Mouse (Mus musculus) frontal cortex, postnatal 36 days (tissue): Measurements from ENCODE around the gene Ppp6r2.

Source experiments
- DNase-seq, 2 experiments: peaks; one replicate each; pipeline ENCODE4 v3.0.0; 2022; ENCODE audit warnings: low spot score in 2 of 2

Ppp6r2 gene

GRCm38 (mm10) chr15:89258997-89259396 is 47.6 kb downstream of the Ppp6r2 start:
- no peak for DNase-seq

GRCm38 (mm10) chr15:89264485-89264884 is 53.1 kb downstream of the Ppp6r2 start:
- DNase-seq: no peak

GRCm38 (mm10) chr15:89275497-89275896 is 64.1 kb downstream of the Ppp6r2 start:
- no peak for DNase-seq

- DNase-seq: no peak
These were observed 66.0 kb downstream of the Ppp6r2 start for GRCm38 (mm10) chr15:89277366-89277765.

- DNase-seq: no peak
These were observed 71.2 kb downstream of the Ppp6r2 start for GRCm38 (mm10) chr15:89282546-89282945.

- no peak for DNase-seq
These were observed 72.7 kb downstream of the Ppp6r2 start for GRCm38 (mm10) chr15:89284094-89284493.

GRCm38 (mm10) chr15:89285004-89285403 is 73.7 kb downstream of the Ppp6r2 start:
- DNase-seq: peak in 1 of 2 experiments; percentile 47

GRCm38 (mm10) chr15:89285478-89285877 is 74.1 kb downstream of the Ppp6r2 start:
- DNase-seq: no peak

- no peak for DNase-seq
These were observed 74.8 kb downstream of the Ppp6r2 start for GRCm38 (mm10) chr15:89286114-89286513.

GRCm38 (mm10) chr15:89286582-89286981 is 75.2 kb downstream of the Ppp6r2 start:
- no peak for DNase-seq

GRCm38 (mm10) chr15:89288227-89288767 is 76.9 kb downstream of the Ppp6r2 start:
- no peak for DNase-seq

GRCm38 (mm10) chr15:89289455-89289854 is 78.1 kb downstream of the Ppp6r2 start:
- DNase-seq: no peak

- no peak for DNase-seq
These were observed 80.2 kb downstream of the Ppp6r2 start for GRCm38 (mm10) chr15:89291521-89291920.

GRCm38 (mm10) chr15:89292795-89293194 is 81.4 kb downstream of the Ppp6r2 start:
- DNase-seq: no peak

GRCm38 (mm10) chr15:89293778-89294177 is 82.4 kb downstream of the Ppp6r2 start:
- no peak for DNase-seq

- DNase-seq: no peak
These were observed 84.3 kb downstream of the Ppp6r2 start for GRCm38 (mm10) chr15:89295580-89296165.

GRCm38 (mm10) chr15:89296465-89296864 is 85.1 kb downstream of the Ppp6r2 start:
- DNase-seq: no peak

GRCm38 (mm10) chr15:89297695-89298094 is 86.3 kb downstream of the Ppp6r2 start:
- no peak for DNase-seq

- DNase-seq: no peak
These were observed 88.8 kb downstream of the Ppp6r2 start for GRCm38 (mm10) chr15:89300180-89300579.

- no peak for DNase-seq
These were observed 89.2 kb downstream of the Ppp6r2 start for GRCm38 (mm10) chr15:89300600-89300999.

- no peak for DNase-seq
These were observed 94.6 kb downstream of the Ppp6r2 start for GRCm38 (mm10) chr15:89305966-89306365.

GRCm38 (mm10) chr15:89307461-89307860 is 96.1 kb downstream of the Ppp6r2 start:
- no peak for DNase-seq

GRCm38 (mm10) chr15:89308406-89309139 is 97.2 kb downstream of the Ppp6r2 start:
- no peak for DNase-seq
